Mouse (Mus musculus) forelimb bud, embryonic 11.5 days (tissue): ENCODE data around the gene Lemd1.

ENCODE experiments used
- DNase-seq: peaks from one replicate; pipeline ENCODE4 v3.0.0-alpha.2; 2012; ENCODE audit warnings: low read depth, low spot score

Gene Lemd1

GRCm38 (mm10) chr1:132289965-132290364 lies 98.7 kb downstream of the Lemd1 start:
- no peak for DNase-seq

- DNase-seq: no peak
These were observed 99.9 kb downstream of the Lemd1 start for GRCm38 (mm10) chr1:132290921-132291675.

- DNase-seq: no peak
These were observed 100.5 kb downstream of the Lemd1 start for GRCm38 (mm10) chr1:132291706-132292105.

- DNase-seq: no peak
These were observed 101.3 kb downstream of the Lemd1 start for GRCm38 (mm10) chr1:132292318-132293129.

GRCm38 (mm10) chr1:132295506-132295905 lies 104.3 kb downstream of the Lemd1 start:
- no peak for DNase-seq

GRCm38 (mm10) chr1:132296051-132296450 lies 104.8 kb downstream of the Lemd1 start:
- DNase-seq: no peak

GRCm38 (mm10) chr1:132298425-132298800 lies 107.2 kb downstream of the Lemd1 start, which contains the start of gene Klhdc8a:
Gene Klhdc8a (plus strand): TSS chr1:132298626.
- DNase-seq: no peak

GRCm38 (mm10) chr1:132298801-132299464 lies 107.7 kb downstream of the Lemd1 start:
- DNase-seq: no peak

GRCm38 (mm10) chr1:132299744-132300143 lies 108.5 kb downstream of the Lemd1 start:
- DNase-seq: no peak

- DNase-seq: no peak
These were observed 110.0 kb downstream of the Lemd1 start for GRCm38 (mm10) chr1:132301242-132301641.

- no peak for DNase-seq
These were observed 111.2 kb downstream of the Lemd1 start for GRCm38 (mm10) chr1:132302341-132302866.

GRCm38 (mm10) chr1:132304618-132305214 lies 113.5 kb downstream of the Lemd1 start:
- no peak for DNase-seq

- no peak for DNase-seq
These were observed 114.9 kb downstream of the Lemd1 start for GRCm38 (mm10) chr1:132306160-132306559.

GRCm38 (mm10) chr1:132306808-132307207 lies 115.6 kb downstream of the Lemd1 start:
- DNase-seq: peak; percentile 52

GRCm38 (mm10) chr1:132307962-132308361 lies 116.7 kb downstream of the Lemd1 start:
- DNase-seq: no peak

GRCm38 (mm10) chr1:132308674-132309073 lies 117.4 kb downstream of the Lemd1 start:
- no peak for DNase-seq
